Mouse (Mus musculus): Measurements from ENCODE around the gene Cib3.

The Cib3 gene

GRCm38 (mm10) chr8:72212751-72213150 lies at the start of gene Cib3:
Gene Cib3, minus strand, starts transcription at chr8:72212837.
- DNase-seq (ENCODE audit: low read depth), result no peak

DNA sequence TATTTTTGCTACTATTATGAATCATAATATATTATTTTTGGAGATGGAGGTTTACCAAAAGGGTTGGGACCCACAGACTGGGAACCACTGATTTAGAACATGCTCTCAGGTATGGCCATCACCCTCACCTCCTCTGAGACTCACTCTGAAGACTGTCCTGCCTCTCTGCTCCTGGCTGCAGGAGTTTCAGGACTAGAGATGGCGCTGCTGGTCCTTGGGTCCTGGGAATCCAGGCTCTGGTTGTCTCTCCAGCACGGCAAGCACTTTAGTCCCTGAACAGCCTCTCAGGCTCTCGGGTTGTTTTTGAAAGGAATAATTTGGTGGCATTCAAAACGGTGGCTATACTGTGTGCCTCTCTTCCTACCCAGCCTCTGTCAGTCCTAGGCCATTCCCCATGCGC lies 49.2 kb upstream of the Cib3 start:
- DNase-seq (ENCODE audit: low read depth), result no peak

DNA sequence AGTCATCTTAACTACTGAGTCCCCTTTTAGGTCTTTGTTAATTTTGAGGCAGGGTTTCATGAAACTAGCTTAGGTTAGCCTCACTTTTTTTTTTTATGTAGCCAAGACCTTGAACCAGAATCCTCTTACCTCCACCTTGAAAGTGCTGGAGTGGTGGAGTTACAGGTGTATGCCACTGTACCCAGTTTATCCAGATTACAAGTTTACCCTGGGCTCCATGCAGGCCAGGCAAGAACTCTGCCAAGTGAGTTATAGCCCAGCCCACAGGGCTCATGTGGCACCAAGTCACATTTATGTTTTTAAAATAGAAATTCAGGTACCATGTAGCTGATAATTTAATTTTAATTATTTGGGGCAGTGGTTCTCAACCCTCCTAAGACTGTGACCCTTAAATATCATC lies 48.8 kb upstream of the Cib3 start:
- DNase-seq (ENCODE audit: low read depth), result no peak

GRCm38 (mm10) chr8:72261019-72261418 lies 48.4 kb upstream of the Cib3 start:
- no peak for DNase-seq (ENCODE audit: low read depth)

- no peak for DNase-seq (ENCODE audit: low read depth)
Measured at GRCm38 (mm10) chr8:72260585-72260984, 47.9 kb upstream of the Cib3 start.

GRCm38 (mm10) chr8:72259862-72260261 lies 47.2 kb upstream of the Cib3 start:
- no peak for DNase-seq (ENCODE audit: low read depth)

GRCm38 (mm10) chr8:72257902-72258238 lies 45.2 kb upstream of the Cib3 start:
- DNase-seq (ENCODE audit: low read depth), result no peak

- no peak for DNase-seq (ENCODE audit: low read depth)
Measured at GRCm38 (mm10) chr8:72257171-72257901, 44.7 kb upstream of the Cib3 start.

DNA sequence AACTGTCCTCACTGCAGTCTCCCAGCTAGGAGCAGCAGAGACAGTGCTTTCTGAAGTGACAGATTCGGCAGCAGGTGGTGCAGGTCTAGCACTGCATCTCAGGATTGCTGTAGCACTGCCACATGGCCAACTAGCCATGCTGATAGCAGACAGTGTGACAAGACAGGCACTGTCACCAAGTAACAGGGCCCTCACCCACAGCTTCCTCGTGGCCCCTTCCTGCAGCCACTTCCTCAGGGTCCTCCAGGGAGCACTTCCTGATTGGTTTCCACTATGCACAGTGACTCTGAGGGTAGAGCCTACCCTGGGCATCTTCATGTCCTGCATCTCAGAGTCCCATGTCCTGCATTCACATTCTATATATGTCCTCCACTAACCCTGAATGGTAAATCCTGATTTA lies 32.0 kb upstream of the Cib3 start:
- no peak for DNase-seq (ENCODE audit: low read depth)

- no peak for DNase-seq (ENCODE audit: low read depth)
Measured at GRCm38 (mm10) chr8:72242226-72242625, 29.6 kb upstream of the Cib3 start.

DNA sequence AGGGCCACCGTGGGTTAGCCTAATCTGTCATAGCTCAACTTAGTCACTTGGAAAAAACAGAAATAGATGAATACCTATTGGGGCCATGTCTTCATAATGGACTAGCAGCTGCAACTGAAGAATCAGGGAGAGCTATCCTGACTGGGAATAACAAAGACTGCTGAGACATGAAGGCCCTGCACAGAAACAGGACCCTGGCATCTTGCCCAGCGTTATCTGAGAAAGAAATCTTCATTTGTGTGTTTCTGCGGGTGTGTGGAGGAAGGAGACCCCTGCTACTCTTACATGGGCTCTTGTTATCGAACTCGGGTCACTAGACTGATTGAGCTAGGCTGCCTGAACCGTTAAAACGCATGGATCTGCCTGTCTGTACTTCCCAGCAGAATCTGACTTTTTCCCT lies 28.3 kb upstream of the Cib3 start:
- DNase-seq (ENCODE audit: low read depth), result no peak

DNA sequence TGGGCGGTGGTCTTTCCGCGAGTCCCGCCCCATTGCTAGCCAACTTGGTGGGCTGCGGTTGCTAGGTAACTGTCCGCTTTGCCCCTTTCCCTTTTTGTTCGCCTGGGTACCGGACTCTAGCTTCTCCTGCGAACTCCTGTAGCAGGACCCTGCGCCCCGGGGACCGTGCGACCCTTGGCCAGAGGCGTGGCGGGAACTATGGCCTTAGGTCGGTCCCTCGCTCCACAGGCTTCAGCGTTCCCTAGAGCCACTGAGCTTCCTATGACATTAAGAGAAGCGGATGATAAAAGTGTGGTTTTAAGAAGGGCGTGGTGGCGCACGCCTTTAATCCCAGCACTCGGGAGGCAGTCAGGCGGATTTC lies 27.7 kb upstream of the Cib3 start:
- no peak for DNase-seq (ENCODE audit: low read depth)

GRCm38 (mm10) chr8:72239499-72240402 lies 27.1 kb upstream of the Cib3 start, which contains the start of gene Ap1m1:
Gene Ap1m1, plus strand, starts transcription at chr8:72240018.
- DNase-seq (ENCODE audit: low read depth), result peak; percentile 98

GRCm38 (mm10) chr8:72222656-72223055 lies 10.0 kb upstream of the Cib3 start:
- DNase-seq (ENCODE audit: low read depth), result no peak

DNA sequence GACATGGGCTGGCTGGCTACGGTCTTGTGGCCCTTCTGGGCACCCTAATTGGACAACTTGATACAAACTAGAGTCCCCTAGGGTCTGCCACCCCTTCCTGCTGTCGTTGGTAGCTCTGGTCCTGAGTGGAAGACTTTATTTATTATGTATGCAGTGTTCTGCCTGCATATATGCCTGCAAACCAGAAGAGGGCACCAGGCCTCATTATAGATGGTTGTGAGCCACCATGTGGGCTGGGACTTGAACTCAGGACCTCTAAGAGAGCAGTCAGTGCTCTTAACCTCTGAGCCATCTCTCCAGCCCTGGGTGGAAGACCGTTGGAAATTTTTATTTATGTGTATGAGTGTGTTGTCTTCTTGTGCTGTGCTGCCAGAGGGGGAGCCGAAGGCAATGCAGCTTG lies 8.1 kb upstream of the Cib3 start:
- DNase-seq (ENCODE audit: low read depth), result no peak

- DNase-seq (ENCODE audit: low read depth), result peak; percentile 90
Measured at GRCm38 (mm10) chr8:72219541-72220363, 7.1 kb upstream of the Cib3 start, which contains the start of gene Fam32a. Gene Fam32a, plus strand, starts transcription at chr8:72219730.

DNA sequence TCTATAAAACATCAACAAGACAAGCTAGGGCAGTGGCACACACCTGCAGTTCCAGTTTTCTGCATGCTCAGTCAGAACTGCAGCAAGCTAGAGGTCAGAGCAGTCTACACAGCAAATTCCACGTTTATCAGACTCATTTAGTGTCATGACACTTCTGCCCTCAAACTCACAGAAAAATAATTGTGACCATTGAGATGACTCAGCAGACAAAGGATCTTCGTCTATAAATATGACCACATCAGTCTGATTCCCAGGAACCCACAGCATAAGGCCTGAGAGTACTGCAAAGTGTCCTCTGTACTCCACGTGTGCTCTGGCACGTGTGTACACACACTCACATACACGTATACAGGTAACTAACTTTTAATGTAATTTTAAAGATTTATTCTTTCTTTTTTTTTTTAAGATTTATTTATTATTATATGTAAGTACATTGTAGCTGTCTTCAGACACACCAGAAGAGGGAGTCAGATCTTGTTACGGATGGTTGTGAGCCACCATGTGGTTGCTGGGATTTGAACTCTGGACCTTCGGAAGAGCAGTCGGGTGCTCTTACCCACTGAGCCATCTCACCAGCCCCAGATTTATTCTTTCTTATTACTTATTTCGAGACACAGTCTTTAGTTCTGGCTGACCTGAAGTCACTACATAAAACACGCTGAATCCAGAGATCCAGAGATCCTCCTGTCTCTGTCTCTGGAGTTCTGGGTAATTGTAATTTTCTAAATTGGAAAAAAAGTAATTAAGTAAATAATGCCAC lies 6.3 kb upstream of the Cib3 start:
- DNase-seq (ENCODE audit: low read depth), result no peak

DNA sequence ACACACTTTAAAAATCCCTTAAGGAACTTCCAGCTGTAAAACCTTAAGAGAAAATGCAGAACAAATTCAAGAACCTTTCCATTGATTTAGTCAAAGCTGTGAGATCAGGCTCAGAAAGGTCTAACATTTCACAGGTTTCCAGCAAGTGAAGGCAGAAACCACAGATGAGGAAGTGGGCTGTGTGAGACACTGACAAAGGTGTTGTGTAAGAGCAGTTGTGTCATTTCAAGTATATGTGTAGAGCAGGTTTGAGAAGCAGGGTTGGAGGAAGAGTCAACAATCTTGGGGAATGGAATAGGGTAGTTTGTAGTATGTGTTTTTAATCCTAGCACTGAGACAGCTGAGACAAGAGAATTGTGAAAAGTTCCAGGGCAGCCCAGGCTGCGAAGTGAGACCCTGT lies 3.2 kb upstream of the Cib3 start:
- DNase-seq (ENCODE audit: low read depth), result no peak

- DNase-seq (ENCODE audit: low read depth), result no peak
Measured at GRCm38 (mm10) chr8:72215060-72215459, 2.4 kb upstream of the Cib3 start.

DNA sequence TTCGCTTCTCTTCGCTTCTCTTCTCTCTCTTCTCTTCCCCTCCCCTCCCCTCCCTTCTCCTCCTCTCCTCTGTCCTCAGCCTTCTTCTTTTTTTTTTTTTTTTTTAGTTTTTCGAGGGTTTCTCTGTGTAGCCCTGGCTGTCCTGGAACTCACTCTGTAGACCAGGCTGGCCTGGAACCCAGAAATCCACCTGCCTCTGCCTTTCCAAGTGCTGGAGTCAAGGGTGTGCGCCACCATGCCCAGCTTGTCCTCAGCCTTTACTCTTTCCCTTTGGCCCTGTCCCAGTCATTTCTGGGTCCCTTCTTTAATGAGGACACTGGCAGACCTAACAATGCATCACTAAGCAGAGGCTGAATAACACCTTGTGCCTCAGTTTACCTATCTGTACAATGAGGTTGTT lies 899 bp upstream of the Cib3 start, which contains the start of gene Gm11034:
Gene Gm11034 (minus strand): TSS at position 101 of the 400 bp plus-strand sequence.
- no peak for DNase-seq (ENCODE audit: low read depth)

DNA sequence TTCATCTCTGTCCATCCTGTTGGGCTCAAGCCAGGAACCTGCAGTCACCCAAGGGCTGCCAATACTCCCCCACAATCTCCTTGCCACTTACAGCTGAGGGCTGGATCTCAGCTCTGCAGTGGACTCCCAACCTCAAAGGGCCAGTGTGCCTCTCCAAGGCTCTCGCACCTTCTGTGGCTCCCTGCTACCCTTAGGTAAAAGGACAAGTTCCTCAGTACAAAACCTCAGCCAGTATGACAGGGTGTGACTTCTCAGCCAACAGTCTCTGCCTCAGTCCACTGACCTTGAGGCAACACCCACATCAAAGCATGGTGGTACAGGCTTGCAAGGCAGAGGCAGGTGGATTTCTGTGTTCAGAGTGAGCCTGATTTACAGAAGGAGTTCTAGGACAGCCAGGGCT lies 791 bp downstream of the Cib3 start:
- no peak for DNase-seq (ENCODE audit: low read depth)

DNA sequence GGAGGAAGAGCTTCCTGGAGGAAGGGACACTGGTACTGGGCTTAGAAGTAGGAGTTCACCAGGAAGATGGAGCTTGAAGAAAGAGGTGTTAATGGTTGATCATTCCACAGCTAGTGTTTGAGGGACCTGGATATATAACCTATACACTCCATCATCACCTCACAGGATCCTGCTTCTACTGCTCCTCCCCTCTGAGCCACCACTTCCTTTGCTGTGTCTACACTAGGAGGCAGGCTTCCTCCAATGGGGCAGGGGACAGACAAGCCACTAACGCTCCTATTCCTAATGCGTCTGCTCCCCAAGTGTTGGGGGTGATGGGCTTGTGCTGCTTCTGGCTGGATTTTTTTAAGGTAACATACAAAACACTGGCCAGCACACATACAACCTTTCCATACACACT lies 1.9 kb downstream of the Cib3 start:
- DNase-seq (ENCODE audit: low read depth), result no peak
